Mouse (Mus musculus): ENCODE measurements around the gene Hps5. TPM values are rescaled to one million over a fixed set of nuclear protein-coding genes. Genes with fewer than 3 reads are reported as not detected.
A peak's percentile ranks its signal among the peaks of the same experiment; 100 is the strongest.

The Hps5 gene
- polyA plus RNA-seq, 1 experiment from 2014 or later: 16.3 TPM

DNA sequence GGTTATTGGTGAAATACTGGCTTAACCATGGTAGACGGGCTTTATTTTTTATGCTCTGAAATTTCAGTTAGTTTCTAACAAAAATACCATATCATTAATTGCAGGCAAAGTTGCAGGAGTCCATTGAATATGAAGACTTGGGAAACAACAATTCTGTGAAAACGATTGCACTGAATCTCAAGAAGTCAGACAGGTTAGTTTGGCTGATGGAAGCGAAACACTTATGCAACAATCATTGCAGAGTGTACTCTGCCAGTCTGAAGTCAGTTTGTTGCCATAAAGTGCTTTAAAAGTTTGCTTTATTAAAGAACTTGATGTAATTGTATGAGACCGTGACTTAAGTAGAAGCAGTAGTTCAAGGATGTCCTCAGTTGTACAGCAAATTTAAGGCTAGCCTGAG, 18.1 kb upstream of the Hps5 start:
- no peak for DNase-seq (ENCODE audit: low spot score)
- no peaks in the 10 kb centered on the region for H3K9me3 ChIP-seq (replicated peaks)
- no peaks in the 10 kb centered on the region for H3K27me3 ChIP-seq (ENCODE audit: low read depth, poor library complexity, severe bottlenecking)
- H3K36me3 ChIP-seq: peaks cover 97% of the 10 kb centered on the region
- no peaks in the 10 kb centered on the region for H3K4me1 ChIP-seq
- WGBS: 91% methylated on average over 4 of the region's 4 CpGs
- no peak overlapping the region for H3K27ac ChIP-seq (replicated peaks)
- no peak overlapping the region for H3K4me3 ChIP-seq

DNA sequence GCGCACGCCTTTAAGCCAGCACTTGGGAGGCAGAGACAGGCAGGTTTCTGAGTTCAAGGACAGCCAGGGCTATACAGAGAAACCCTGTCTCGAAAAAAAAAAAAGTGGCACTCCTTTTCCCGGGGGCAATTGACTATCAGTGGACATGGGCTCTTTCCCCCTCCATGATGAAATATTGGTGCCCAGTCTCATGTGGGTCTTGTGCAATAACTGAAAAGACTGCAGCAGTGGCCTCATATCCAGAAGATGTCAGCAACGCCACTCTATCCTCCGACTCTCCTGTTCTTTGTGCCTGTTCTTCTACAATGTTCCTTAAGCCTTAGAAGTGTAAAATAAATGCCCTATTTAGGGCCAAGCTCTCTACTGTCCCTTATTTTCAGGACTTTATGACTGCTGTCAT, 14.5 kb upstream of the Hps5 start:
- H3K36me3 ChIP-seq: peaks cover 98% of the 10 kb centered on the region
- H3K4me1 ChIP-seq: no peaks in the 10 kb centered on the region
- H3K27me3 ChIP-seq (ENCODE audit: low read depth, poor library complexity, severe bottlenecking): no peaks in the 10 kb centered on the region
- WGBS: 92% methylated on average over 6 of the region's 6 CpGs
- no peak overlapping the region for H3K4me3 ChIP-seq
- DNase-seq (ENCODE audit: low spot score): no peak
- no peak overlapping the region for H3K27ac ChIP-seq (replicated peaks)
- no peaks in the 10 kb centered on the region for H3K9me3 ChIP-seq (replicated peaks)

DNA sequence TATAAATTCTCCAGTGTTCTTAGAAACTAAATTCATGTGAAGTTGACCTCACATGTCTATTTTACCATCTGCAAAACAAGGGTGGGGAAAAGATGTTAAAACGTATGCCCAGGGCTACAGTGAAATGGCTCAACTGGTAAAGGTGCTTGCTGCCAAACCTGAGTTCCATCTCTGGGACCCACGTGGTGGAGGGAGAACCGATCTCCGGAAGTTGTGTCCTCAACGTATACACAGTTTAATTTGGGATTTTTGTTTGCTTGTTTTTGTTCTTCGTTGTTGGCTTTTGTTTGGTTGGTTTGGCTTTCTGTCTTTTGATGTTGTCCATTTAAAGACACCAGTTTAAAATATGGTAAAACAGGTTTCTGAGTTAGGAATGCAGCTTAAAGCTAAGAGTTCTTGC, 915 bp upstream of the Hps5 start:
- Histone ChIP-seq H3K27me3 (ENCODE audit: low read depth, poor library complexity, severe bottlenecking) (no peaks in the 10 kb centered on the region), H3K36me3 (peaks cover 33% of the 10 kb centered on the region), H3K9me3 (replicated peaks) (no peaks in the 10 kb centered on the region), H3K4me1 (peaks cover 25% of the 10 kb centered on the region), H3K27ac (replicated peaks) (no peak overlapping the region), H3K4me3 (peak overlapping the region; percentile 87)
- DNase-seq (ENCODE audit: low spot score): no peak
- WGBS: 52% methylated on average over 6 of the region's 6 CpGs

DNA sequence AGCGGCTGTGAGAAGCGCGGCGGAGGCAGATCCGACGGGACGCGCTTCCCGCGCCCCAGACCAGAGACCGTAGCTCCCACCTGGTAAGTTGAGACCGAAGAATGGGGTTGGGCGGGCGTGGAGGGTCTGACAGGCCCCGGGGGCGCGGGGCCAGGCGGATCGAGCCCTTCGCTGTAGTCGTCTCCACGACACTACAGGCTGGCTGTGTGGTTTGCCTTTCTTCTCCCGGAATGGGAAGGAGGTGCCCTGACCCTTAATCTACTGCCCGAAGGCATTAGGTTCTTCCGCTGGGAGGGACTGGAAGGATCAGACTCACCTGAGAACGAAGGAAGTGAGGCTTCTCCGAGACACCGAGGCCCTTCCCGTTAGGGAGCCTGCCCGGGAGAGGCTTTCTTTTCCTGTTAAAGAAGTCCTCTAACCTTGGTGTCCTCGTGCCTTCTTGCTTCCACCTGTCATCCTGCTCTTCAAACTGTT, 379 bp upstream of the Hps5 start:
- no peaks in the 10 kb centered on the region for H3K9me3 ChIP-seq (replicated peaks)
- peak overlapping the region; percentile 87 for H3K4me3 ChIP-seq
- H3K36me3 ChIP-seq: peaks cover 28% of the 10 kb centered on the region
- H3K4me1 ChIP-seq: peaks cover 25% of the 10 kb centered on the region
- no peaks in the 10 kb centered on the region for H3K27me3 ChIP-seq (ENCODE audit: low read depth, poor library complexity, severe bottlenecking)
- DNase-seq (ENCODE audit: low spot score): no peak
- WGBS: under 1% methylated on average over 31 of the region's 31 CpGs
- H3K27ac ChIP-seq (replicated peaks): peak overlapping the region; percentile 94

DNA sequence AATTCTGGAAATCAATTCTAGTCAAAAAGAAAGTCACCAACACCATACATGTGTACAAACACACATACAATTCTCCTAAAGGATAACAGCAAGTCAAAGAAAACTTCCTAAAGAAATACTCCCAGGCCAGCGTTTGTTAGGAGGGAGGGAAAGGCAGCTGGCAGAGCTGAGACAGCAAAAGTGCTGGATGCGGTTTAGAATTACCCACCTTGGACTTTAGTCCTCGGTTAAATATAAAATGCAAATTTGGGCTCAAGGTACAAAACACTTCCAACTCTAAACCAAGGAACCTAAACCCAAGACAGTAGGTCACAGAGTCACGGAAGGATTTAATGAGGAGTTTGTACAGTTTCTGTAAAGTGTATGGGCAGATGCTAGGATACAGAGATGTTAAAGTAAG, 2.0 kb downstream of the Hps5 start:
- no peaks in the 10 kb centered on the region for H3K9me3 ChIP-seq (replicated peaks)
- no peak overlapping the region for H3K4me3 ChIP-seq
- peaks cover 25% of the 10 kb centered on the region for H3K4me1 ChIP-seq
- no peak overlapping the region for H3K27ac ChIP-seq (replicated peaks)
- H3K27me3 ChIP-seq (ENCODE audit: low read depth, poor library complexity, severe bottlenecking): no peaks in the 10 kb centered on the region
- WGBS: 88% methylated on average over 4 of the region's 4 CpGs
- H3K36me3 ChIP-seq: peaks cover 25% of the 10 kb centered on the region
- DNase-seq (ENCODE audit: low spot score): no peak

DNA sequence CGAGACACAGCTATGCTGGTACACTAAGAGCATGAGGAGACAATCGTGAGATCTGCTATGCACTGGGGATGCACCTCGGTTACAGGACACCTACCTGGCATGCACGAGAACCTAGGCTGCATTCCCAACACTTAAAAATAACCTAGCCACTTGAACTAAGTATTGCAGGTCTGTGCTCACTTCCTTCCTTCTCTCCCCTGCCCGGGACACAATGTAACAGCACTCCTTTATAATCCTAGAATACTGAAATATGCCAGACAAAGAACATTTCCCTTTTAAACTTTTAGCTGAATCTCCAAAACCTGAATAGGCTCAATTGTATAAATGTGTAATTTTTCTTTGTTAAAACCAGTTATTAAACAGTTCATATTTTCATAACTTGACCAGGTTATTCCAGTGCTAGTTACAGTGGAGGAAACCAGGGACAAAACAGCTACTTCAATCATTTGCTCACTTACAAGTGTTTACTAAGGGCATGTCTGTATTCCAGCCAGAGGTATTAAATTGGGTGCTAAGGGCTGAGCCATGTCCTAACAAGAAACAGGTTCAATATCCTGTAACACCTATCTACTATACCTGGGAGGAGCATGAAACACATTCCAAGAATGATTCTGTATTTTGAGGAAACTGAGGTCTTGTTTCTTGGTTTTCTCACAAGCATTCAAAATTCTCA, 6.6 kb downstream of the Hps5 start:
- H3K4me3 ChIP-seq: no peak overlapping the region

DNA sequence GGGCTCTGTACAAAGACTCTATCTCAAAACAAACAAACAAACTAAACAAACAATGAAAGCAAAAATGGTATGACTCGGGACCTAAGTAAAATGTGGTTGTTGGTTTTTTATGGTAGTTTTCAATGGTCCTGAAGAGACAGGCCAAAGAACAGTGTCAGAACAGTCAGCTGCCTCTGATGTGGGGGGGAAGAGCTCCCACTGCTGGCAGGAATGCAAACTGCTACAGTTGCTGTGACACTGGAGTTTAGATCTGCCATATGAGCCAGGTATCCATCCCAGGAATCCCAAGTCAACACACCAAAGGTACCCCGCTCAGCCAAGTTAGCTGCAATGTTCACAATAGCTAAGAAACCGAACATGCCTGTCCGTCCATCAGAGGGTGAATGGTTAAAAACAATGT, 25.2 kb downstream of the Hps5 start:
- DNase-seq (ENCODE audit: low spot score): peak; percentile 59
- Histone ChIP-seq H3K9me3 (replicated peaks) (no peaks in the 10 kb centered on the region), H3K27ac (replicated peaks) (no peak overlapping the region), H3K4me1 (no peaks in the 10 kb centered on the region), H3K4me3 (no peak overlapping the region), H3K27me3 (ENCODE audit: low read depth, poor library complexity, severe bottlenecking) (no peaks in the 10 kb centered on the region), H3K36me3 (peaks cover 91% of the 10 kb centered on the region)
- WGBS: 71% methylated on average over 4 of the region's 4 CpGs

More for the DNA sequence above, 6.6 kb downstream of the Hps5 start:
- H3K27ac ChIP-seq (replicated peaks): no peak overlapping the region
- H3K9me3 ChIP-seq (replicated peaks): no peaks in the 10 kb centered on the region
- H3K4me1 ChIP-seq: peaks cover 3% of the 10 kb centered on the region
- 91% methylated on average over 5 of the region's 5 CpGs for WGBS
- no peaks in the 10 kb centered on the region for H3K27me3 ChIP-seq (ENCODE audit: low read depth, poor library complexity, severe bottlenecking)
- peaks cover 63% of the 10 kb centered on the region for H3K36me3 ChIP-seq
- no peak for DNase-seq (ENCODE audit: low spot score)

DNA sequence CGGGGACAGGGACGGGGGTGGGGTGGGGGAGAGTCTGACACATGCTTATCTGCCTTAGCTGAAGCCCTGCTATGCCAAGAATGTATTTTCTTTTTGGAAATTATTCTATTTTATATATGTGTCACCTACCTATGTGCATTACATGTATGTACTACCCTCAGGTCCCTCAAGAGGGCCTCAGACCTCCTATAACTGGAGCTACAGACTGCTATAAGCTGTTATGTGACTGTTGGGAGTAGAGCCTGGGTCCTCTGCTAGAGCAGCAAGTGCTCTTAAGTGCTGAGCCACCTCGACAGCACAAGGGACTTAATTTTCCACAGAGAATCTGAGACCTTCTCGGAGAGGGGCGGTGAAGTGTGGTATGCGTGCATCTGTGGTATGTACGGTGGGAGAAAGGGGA, 27.4 kb downstream of the Hps5 start:
- Histone ChIP-seq H3K4me1 (peaks cover 5% of the 10 kb centered on the region; the same call in 1 of the 2 replicates), H3K36me3 (peaks cover 85% of the 10 kb centered on the region), H3K9me3 (replicated peaks) (no peaks in the 10 kb centered on the region), H3K27ac (replicated peaks) (no peak overlapping the region), H3K27me3 (ENCODE audit: low read depth, poor library complexity, severe bottlenecking) (no peaks in the 10 kb centered on the region), H3K4me3 (no peak overlapping the region)
- no peak for DNase-seq (ENCODE audit: low spot score)
- WGBS: 95% methylated on average over 7 of the region's 7 CpGs

DNA sequence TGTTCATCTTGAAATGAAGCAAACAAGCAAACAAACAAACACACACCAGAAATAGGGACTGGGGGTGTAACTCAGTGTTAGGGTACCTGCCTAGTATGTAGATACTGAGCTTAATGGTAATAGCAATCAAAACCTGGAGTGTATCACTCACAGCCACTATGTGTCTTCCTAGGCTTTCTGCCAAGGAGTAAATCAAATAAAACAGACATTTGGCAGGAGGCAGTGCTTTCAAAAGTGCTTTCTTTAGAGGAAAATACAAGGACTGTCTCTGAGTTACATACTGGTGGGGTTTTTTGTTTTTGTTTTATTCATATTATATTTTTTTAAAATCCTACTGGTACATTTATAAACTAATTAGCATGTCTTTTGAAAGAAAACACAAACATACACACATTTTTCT, 28.5 kb downstream of the Hps5 start:
- H3K9me3 ChIP-seq (replicated peaks): no peaks in the 10 kb centered on the region
- peaks cover 85% of the 10 kb centered on the region for H3K36me3 ChIP-seq
- H3K4me1 ChIP-seq: peaks cover 5% of the 10 kb centered on the region; the same call in 1 of the 2 replicates
- H3K4me3 ChIP-seq: no peak overlapping the region
- H3K27me3 ChIP-seq (ENCODE audit: low read depth, poor library complexity, severe bottlenecking): no peaks in the 10 kb centered on the region
- no peak for DNase-seq (ENCODE audit: low spot score)
- H3K27ac ChIP-seq (replicated peaks): no peak overlapping the region

DNA sequence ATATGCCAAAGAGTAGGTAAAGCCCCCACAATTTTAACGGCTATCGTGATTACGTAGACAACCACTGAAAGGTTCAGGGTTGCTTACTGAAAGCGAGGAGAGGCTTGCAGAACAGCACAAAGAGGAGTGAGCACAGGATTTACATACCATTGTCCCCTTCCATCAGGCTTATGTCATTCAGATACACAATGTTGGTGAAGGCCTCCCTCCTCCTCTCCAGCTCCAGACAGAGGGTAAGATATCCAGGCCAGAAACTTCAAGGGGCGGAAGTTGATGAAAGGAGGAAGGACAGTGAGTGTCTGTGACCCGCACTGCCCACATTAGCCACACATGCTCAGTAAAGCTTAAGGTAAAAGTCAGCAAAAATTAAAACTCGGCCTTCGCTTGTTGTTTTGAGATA, 31.2 kb downstream of the Hps5 start:
- DNase-seq (ENCODE audit: low spot score): no peak
- Histone ChIP-seq H3K27ac (replicated peaks) (no peak overlapping the region), H3K4me1 (peaks cover 5% of the 10 kb centered on the region; the same call in 1 of the 2 replicates), H3K4me3 (no peak overlapping the region), H3K27me3 (ENCODE audit: low read depth, poor library complexity, severe bottlenecking) (no peaks in the 10 kb centered on the region), H3K36me3 (peaks cover 94% of the 10 kb centered on the region), H3K9me3 (replicated peaks) (no peaks in the 10 kb centered on the region)
- 80% methylated on average over 8 of the region's 8 CpGs for WGBS

DNA sequence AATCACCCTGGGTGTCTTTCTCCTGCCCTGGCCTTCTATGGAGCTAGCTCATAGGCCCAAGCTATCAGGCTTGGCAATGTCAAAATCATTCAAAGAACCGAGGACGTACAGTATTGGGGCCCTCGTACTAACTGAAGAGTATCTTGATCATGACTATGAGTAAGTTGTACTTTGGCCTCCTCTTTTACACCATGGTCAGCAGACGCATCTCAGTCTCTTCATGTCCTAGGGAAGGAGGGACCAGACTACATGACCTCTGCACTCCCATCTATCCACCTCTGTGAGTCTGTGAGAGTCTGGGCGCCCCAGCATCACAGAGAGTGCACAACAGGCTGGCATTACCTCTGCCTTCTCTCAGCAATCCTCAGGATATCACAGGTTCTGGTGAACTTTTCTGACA, 33.3 kb downstream of the Hps5 start:
- no peak for DNase-seq (ENCODE audit: low spot score)
- H3K36me3 ChIP-seq: peaks cover 83% of the 10 kb centered on the region

DNA sequence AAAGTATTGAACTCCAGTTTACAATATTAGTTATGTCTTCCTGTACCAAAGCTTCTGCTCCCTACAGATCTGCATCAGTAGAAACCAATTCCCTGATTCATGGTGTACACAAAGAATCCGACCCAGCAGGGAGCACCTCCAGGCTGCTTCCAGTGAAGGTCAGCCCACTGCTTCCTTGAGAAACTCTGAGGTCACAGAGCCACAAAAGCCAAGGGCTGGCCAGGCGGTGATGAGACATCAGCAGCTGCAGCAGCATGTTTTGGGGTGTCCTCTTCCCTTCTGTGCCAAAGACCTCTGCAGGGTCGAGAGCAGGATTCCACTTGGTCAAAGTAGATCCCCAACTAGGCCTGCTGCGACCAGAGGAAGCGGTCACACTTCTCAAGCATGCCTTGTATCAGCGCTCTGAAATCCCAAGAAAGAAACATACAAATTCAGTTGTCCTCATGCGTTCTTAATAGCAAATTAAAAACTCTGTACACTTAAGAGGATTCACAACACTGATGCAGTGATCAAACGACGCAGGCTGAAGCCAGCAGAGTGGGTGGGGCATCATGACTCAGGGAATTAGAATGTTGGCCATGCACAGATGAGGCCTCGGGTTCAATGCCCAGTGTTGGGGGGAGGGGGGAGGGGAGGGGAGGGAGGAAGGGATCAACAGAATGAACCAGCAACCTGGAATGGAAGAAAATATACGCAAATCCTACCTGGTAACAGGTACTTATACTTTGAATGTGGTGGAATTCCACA, 34.6 kb downstream of the Hps5 start:
- Histone ChIP-seq H3K36me3 (peaks cover 69% of the 10 kb centered on the region), H3K27ac (replicated peaks) (no peak overlapping the region), H3K4me3 (no peak overlapping the region), H3K9me3 (replicated peaks) (no peaks in the 10 kb centered on the region), H3K4me1 (peaks cover 5% of the 10 kb centered on the region; the same call in 1 of the 2 replicates), H3K27me3 (ENCODE audit: low read depth, poor library complexity, severe bottlenecking) (no peaks in the 10 kb centered on the region)
- no peak for DNase-seq (ENCODE audit: low spot score)
- WGBS: 79% methylated on average over 11 of the region's 11 CpGs

More for the DNA sequence above, 33.3 kb downstream of the Hps5 start:
- Histone ChIP-seq H3K4me1 (peaks cover 5% of the 10 kb centered on the region; the same call in 1 of the 2 replicates), H3K9me3 (replicated peaks) (no peaks in the 10 kb centered on the region), H3K4me3 (no peak overlapping the region), H3K27me3 (ENCODE audit: low read depth, poor library complexity, severe bottlenecking) (no peaks in the 10 kb centered on the region), H3K27ac (replicated peaks) (no peak overlapping the region)
- WGBS: 90% methylated on average over 5 of the region's 5 CpGs

DNA sequence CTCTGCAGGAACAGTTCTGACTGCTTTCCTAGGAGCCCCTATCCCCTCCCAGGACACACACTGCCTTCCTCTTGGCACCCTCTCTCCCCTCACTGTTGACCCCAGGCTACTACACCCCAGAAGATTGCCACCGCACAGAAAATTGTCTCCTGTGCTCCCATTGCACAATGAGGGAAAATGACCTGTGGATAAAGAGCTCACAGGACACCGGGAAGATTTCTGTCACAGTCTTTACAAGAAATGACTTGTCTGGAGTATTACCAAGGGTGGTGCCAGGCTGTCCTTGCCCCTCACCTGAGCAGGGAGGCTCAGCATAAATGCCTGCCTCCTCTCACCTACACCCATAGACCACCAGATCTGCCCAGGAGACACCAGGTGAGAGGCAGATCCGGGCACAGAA, 44.4 kb downstream of the Hps5 start, which contains the start of gene Saa2:
Saa2 (plus strand) TSS at position 301 of the 400 bp plus-strand sequence.
- H3K27me3 ChIP-seq (ENCODE audit: low read depth, poor library complexity, severe bottlenecking): no peaks in the 10 kb centered on the region
- H3K27ac ChIP-seq (replicated peaks): no peak within 1 kb of the TSS
- H3K4me1 ChIP-seq: peaks cover 7% of the 10 kb centered on the region; the same call in 1 of the 2 replicates
- no peaks in the 10 kb centered on the region for H3K36me3 ChIP-seq
- no peaks in the 10 kb centered on the region for H3K9me3 ChIP-seq (replicated peaks)
- no peak for DNase-seq (ENCODE audit: low spot score)
- no peak within 1 kb of the TSS for H3K4me3 ChIP-seq
- 83% methylated on average over 3 of the region's 3 CpGs for WGBS
